Mouse (Mus musculus): ENCODE results near the gene Wdr95. TPM values are rescaled to one million over a fixed set of nuclear protein-coding genes. Genes with fewer than 3 reads are reported as not detected.

Wdr95 gene
- polyA plus RNA-seq, 1 experiment from 2014 or later, result 0.24 TPM

DNA sequence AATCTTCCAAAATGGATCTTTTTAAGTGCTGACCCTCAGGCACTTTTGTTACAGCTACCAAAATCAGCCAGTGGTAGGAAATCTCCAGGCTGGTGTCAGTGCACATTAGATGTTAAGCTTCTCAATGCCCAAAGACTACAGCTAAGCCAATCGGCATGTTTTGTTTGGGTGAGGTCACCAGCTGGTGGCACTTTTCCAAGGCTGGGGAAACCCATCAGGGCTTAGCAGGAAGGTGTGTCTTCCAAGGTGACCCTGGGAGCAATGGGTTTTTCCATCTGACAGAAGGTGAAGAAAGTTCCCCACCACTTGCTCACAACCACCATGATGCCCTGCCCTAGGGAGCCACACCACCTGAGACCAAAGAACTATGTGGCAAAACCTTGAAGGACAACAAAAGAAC is 87.7 kb downstream of the Wdr95 start:
- peaks cover 22% of the 10 kb centered on the region; the same call in 1 of the 2 replicates for H3K36me3 ChIP-seq (ENCODE audit: control insufficient read depth, insufficient read depth, low read length)
- H3K4me2 ChIP-seq (ENCODE audit: low read depth, low read length, severe bottlenecking), result no peak overlapping the region
- H3K9ac ChIP-seq (ENCODE audit: low read length), result no peak overlapping the region
- H3K9me3 ChIP-seq (ENCODE audit: control insufficient read depth, low read length), result no peaks in the 10 kb centered on the region
- H3K27me3 ChIP-seq (ENCODE audit: control insufficient read depth, insufficient read depth, low read length), result no peaks in the 10 kb centered on the region
- no peak overlapping the region for H3K4me3 ChIP-seq (ENCODE audit: low read depth, low read length)
- ATAC-seq (replicated peaks; ENCODE audit: low FRiP score) (no peak), DNase-seq (ENCODE audit: low spot score) (no peak)
- H3K4me1 ChIP-seq (replicated peaks; ENCODE audit: control insufficient read depth, insufficient read depth, low read length), result no peaks in the 10 kb centered on the region
- no peak overlapping the region for H3K27ac ChIP-seq (ENCODE audit: low read depth, low read length)
- 92% methylated on average over 1 of the region's 1 CpGs for WGBS

- Histone ChIP-seq H3K36me3 (ENCODE audit: control insufficient read depth, insufficient read depth, low read length) (peaks cover 25% of the 10 kb centered on the region; the same call in 1 of the 2 replicates), H3K27me3 (ENCODE audit: control insufficient read depth, insufficient read depth, low read length) (no peaks in the 10 kb centered on the region), H3K4me1 (replicated peaks; ENCODE audit: control insufficient read depth, insufficient read depth, low read length) (no peaks in the 10 kb centered on the region), H3K4me2 (ENCODE audit: low read depth, low read length, severe bottlenecking) (no peak overlapping the region), H3K27ac (ENCODE audit: low read depth, low read length) (no peak overlapping the region), H3K9me3 (ENCODE audit: control insufficient read depth, low read length) (no peaks in the 10 kb centered on the region), H3K9ac (ENCODE audit: low read length) (no peak overlapping the region), H3K4me3 (ENCODE audit: low read depth, low read length) (no peak overlapping the region)
- DNase-seq (ENCODE audit: low spot score), result no peak
- 0 out of 2 replicates have a peak, but pooled peaks have one; percentile 43 for ATAC-seq (replicated peaks; ENCODE audit: low FRiP score)
- 91% methylated on average over 10 of the region's 10 CpGs for WGBS
Observed at GRCm38 (mm10) chr5:149616817-149617216, 88.3 kb downstream of the Wdr95 start.

GRCm38 (mm10) chr5:149617776-149618425 is 89.4 kb downstream of the Wdr95 start:
- Histone ChIP-seq H3K27ac (ENCODE audit: low read depth, low read length) (no peak overlapping the region), H3K9me3 (ENCODE audit: control insufficient read depth, low read length) (no peaks in the 10 kb centered on the region), H3K36me3 (ENCODE audit: control insufficient read depth, insufficient read depth, low read length) (peaks cover 30% of the 10 kb centered on the region; the same call in 1 of the 2 replicates), H3K9ac (ENCODE audit: low read length) (no peak overlapping the region), H3K27me3 (ENCODE audit: control insufficient read depth, insufficient read depth, low read length) (no peaks in the 10 kb centered on the region), H3K4me1 (replicated peaks; ENCODE audit: control insufficient read depth, insufficient read depth, low read length) (no peaks in the 10 kb centered on the region), H3K4me3 (ENCODE audit: low read depth, low read length) (no peak overlapping the region), H3K4me2 (ENCODE audit: low read depth, low read length, severe bottlenecking) (no peak overlapping the region)
- no peak for ATAC-seq (replicated peaks; ENCODE audit: low FRiP score)
- WGBS, result 91% methylated on average over 6 of the region's 6 CpGs
- DNase-seq (ENCODE audit: low spot score), result no peak

GRCm38 (mm10) chr5:149622152-149622551 is 93.7 kb downstream of the Wdr95 start:
- H3K9ac ChIP-seq (ENCODE audit: low read length), result no peak overlapping the region
- no peak overlapping the region for H3K27ac ChIP-seq (ENCODE audit: low read depth, low read length)
- no peak overlapping the region for H3K4me2 ChIP-seq (ENCODE audit: low read depth, low read length, severe bottlenecking)
- H3K9me3 ChIP-seq (ENCODE audit: control insufficient read depth, low read length), result no peaks in the 10 kb centered on the region
- WGBS, result 75% methylated on average over 7 of the region's 7 CpGs
- H3K4me1 ChIP-seq (replicated peaks; ENCODE audit: control insufficient read depth, insufficient read depth, low read length), result no peaks in the 10 kb centered on the region
- ATAC-seq (replicated peaks; ENCODE audit: low FRiP score), result no peak
- no peaks in the 10 kb centered on the region for H3K27me3 ChIP-seq (ENCODE audit: control insufficient read depth, insufficient read depth, low read length)
- DNase-seq (ENCODE audit: low spot score), result no peak
- no peak overlapping the region for H3K4me3 ChIP-seq (ENCODE audit: low read depth, low read length)
- H3K36me3 ChIP-seq (ENCODE audit: control insufficient read depth, insufficient read depth, low read length), result peaks cover 33% of the 10 kb centered on the region; the same call in 1 of the 2 replicates

DNA sequence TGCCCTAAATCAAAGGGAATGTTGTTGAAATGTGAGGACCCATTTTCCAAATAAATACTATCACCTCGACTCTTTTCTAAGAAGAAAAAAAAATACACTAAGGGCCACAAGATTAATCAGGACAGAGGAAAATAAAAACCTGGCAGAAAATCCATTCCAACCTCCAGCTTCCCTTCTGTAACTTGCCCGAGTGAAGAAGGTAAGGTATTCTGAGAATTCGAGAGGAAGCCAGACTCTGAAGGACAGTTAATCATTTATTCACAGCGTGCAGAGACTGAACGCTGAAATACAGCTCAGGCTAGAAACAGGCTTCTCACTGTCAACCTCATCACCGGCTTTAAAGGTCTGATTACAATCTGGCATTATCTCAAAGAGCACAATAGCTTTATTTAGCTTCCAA is 94.2 kb downstream of the Wdr95 start:
- 84% methylated on average over 6 of the region's 6 CpGs for WGBS
- Histone ChIP-seq H3K27ac (ENCODE audit: low read depth, low read length) (no peak overlapping the region), H3K4me2 (ENCODE audit: low read depth, low read length, severe bottlenecking) (no peak overlapping the region), H3K36me3 (ENCODE audit: control insufficient read depth, insufficient read depth, low read length) (peaks cover 33% of the 10 kb centered on the region; the same call in 1 of the 2 replicates), H3K9me3 (ENCODE audit: control insufficient read depth, low read length) (no peaks in the 10 kb centered on the region), H3K4me3 (ENCODE audit: low read depth, low read length) (no peak overlapping the region), H3K27me3 (ENCODE audit: control insufficient read depth, insufficient read depth, low read length) (no peaks in the 10 kb centered on the region), H3K4me1 (replicated peaks; ENCODE audit: control insufficient read depth, insufficient read depth, low read length) (no peaks in the 10 kb centered on the region), H3K9ac (ENCODE audit: low read length) (no peak overlapping the region)
- ATAC-seq (replicated peaks; ENCODE audit: low FRiP score) (no peak), DNase-seq (ENCODE audit: low spot score) (no peak)

- WGBS, result 94% methylated on average over 8 of the region's 8 CpGs
- no peak overlapping the region for H3K4me2 ChIP-seq (ENCODE audit: low read depth, low read length, severe bottlenecking)
- no peaks in the 10 kb centered on the region for H3K4me1 ChIP-seq (replicated peaks; ENCODE audit: control insufficient read depth, insufficient read depth, low read length)
- no peak overlapping the region for H3K27ac ChIP-seq (ENCODE audit: low read depth, low read length)
- no peak overlapping the region for H3K4me3 ChIP-seq (ENCODE audit: low read depth, low read length)
- no peak for ATAC-seq (replicated peaks; ENCODE audit: low FRiP score)
- no peak for DNase-seq (ENCODE audit: low spot score)
- H3K36me3 ChIP-seq (ENCODE audit: control insufficient read depth, insufficient read depth, low read length), result peaks cover 30% of the 10 kb centered on the region; the same call in 1 of the 2 replicates
- H3K9ac ChIP-seq (ENCODE audit: low read length), result no peak overlapping the region
- H3K9me3 ChIP-seq (ENCODE audit: control insufficient read depth, low read length), result no peaks in the 10 kb centered on the region
- no peaks in the 10 kb centered on the region for H3K27me3 ChIP-seq (ENCODE audit: control insufficient read depth, insufficient read depth, low read length)
Observed at GRCm38 (mm10) chr5:149623815-149624675, 95.6 kb downstream of the Wdr95 start.

DNA sequence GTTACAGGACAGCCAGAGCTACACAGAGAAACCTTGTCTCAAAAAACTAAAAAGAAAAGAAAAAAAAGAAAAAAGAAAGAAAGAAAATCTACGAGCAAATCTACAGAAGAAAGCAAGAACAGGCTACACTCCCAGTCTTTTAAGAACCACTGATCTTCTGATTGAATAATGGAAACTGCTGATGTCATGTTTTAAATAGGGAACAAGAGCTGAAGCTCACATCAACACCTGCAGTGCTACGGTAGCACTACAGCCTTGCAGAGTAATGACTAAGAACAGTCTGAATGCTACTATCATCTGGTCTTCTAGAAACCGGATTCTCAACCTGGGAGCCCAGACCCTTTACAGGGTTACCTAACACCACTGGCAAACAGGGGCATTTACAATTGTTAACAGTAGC is 97.1 kb downstream of the Wdr95 start:
- H3K27me3 ChIP-seq (ENCODE audit: control insufficient read depth, insufficient read depth, low read length), result no peaks in the 10 kb centered on the region
- ATAC-seq (replicated peaks; ENCODE audit: low FRiP score), result no peak
- no peak overlapping the region for H3K9ac ChIP-seq (ENCODE audit: low read length)
- H3K36me3 ChIP-seq (ENCODE audit: control insufficient read depth, insufficient read depth, low read length), result peaks cover 32% of the 10 kb centered on the region; the same call in 1 of the 2 replicates
- WGBS, result 93% methylated on average over 3 of the region's 3 CpGs
- H3K27ac ChIP-seq (ENCODE audit: low read depth, low read length), result no peak overlapping the region
- no peak overlapping the region for H3K4me2 ChIP-seq (ENCODE audit: low read depth, low read length, severe bottlenecking)
- no peaks in the 10 kb centered on the region for H3K9me3 ChIP-seq (ENCODE audit: control insufficient read depth, low read length)
- no peak overlapping the region for H3K4me3 ChIP-seq (ENCODE audit: low read depth, low read length)
- no peak for DNase-seq (ENCODE audit: low spot score)
- no peaks in the 10 kb centered on the region for H3K4me1 ChIP-seq (replicated peaks; ENCODE audit: control insufficient read depth, insufficient read depth, low read length)

GRCm38 (mm10) chr5:149634409-149635035 is 106.0 kb downstream of the Wdr95 start:
- WGBS, result 76% methylated on average over 11 of the region's 11 CpGs
- H3K27ac ChIP-seq (ENCODE audit: low read depth, low read length), result no peak overlapping the region
- DNase-seq (ENCODE audit: low spot score), result no peak
- H3K9me3 ChIP-seq (ENCODE audit: control insufficient read depth, low read length), result no peaks in the 10 kb centered on the region
- peaks cover 7% of the 10 kb centered on the region; the same call in 1 of the 2 replicates for H3K4me1 ChIP-seq (replicated peaks; ENCODE audit: control insufficient read depth, insufficient read depth, low read length)
- peak overlapping the region; percentile 84 for H3K4me2 ChIP-seq (ENCODE audit: low read depth, low read length, severe bottlenecking)
- H3K4me3 ChIP-seq (ENCODE audit: low read depth, low read length), result peak overlapping the region; percentile 71
- ATAC-seq (replicated peaks; ENCODE audit: low FRiP score), result no peak
- peak overlapping the region; percentile 80 for H3K9ac ChIP-seq (ENCODE audit: low read length)
- no peaks in the 10 kb centered on the region for H3K27me3 ChIP-seq (ENCODE audit: control insufficient read depth, insufficient read depth, low read length)
- H3K36me3 ChIP-seq (ENCODE audit: control insufficient read depth, insufficient read depth, low read length), result peaks cover 6% of the 10 kb centered on the region
